In genomic region chr16:57669348-57669747, GRCm38 (mm10) we compare ENCODE assay signal across 10 mouse cellular contexts.
DNase-seq lines count a peak whose midpoint lies in the region; ATAC-seq and TF ChIP-seq lines count a peak whose summit lies in the region.
"Had no signal": no experiment of that assay in that cellular context is flagged by ENCODE, and none has a peak within 500 bp of the region (broad histone marks: within the 10 kb centered on the region; RNA-seq: fewer than 3 reads in every experiment).

No protein-coding gene starts in this region.

- ATAC-seq in cerebellum, adult (ENCODE audit: insufficient number of reproducible peaks, low FRiP score, low TSS enrichment): 0 out of 2 replicates have a peak, but pooled peaks have one; percentile 31
- ATAC-seq in liver, embryonic 14.5 days (ENCODE audit: insufficient read depth): no peak
- peak; percentile 55; the same call in 1 of the 2 replicates for ATAC-seq in hindbrain, postnatal 0 days
- ATAC-seq in midbrain, embryonic 11.5 days (ENCODE audit: low FRiP score): peak; percentile 70; the same call in 1 of the 2 replicates

- DNase-seq in cerebellum, adult 11 months: no peak
- no peak for DNase-seq in liver, embryonic 14.5 days (ENCODE audit: low read depth in 3 of 3, low spot score in 3 of 3)
- DNase-seq in liver: no peak
- peak; percentile 1 for DNase-seq in cerebellum, adult 8-10 months
- peak; percentile 75 for DNase-seq in hindbrain, postnatal 0 days (ENCODE audit: low spot score)
- DNase-seq in midbrain, embryonic 11.5 days (ENCODE audit: low spot score, missing footprints): peak; percentile 91
- DNase-seq in urinary bladder, postnatal 36 days (ENCODE audit: low spot score in 2 of 2): no peak

- no peaks in the 10 kb centered on the region for H3K36me3 ChIP-seq in liver, embryonic 14.5 days (replicated peaks; ENCODE audit: control insufficient read depth, insufficient read depth, low read depth)
- H3K36me3 ChIP-seq in hindbrain, postnatal 0 days (ENCODE audit: insufficient read depth, low read length): no peaks in the 10 kb centered on the region
- H3K36me3 ChIP-seq in midbrain, embryonic 11.5 days (ENCODE audit: control insufficient read depth, insufficient read depth, low read length): no peaks in the 10 kb centered on the region
- H3K36me3 ChIP-seq: G1E had no signal

- no peaks in the 10 kb centered on the region for H3K27me3 ChIP-seq in liver, embryonic 14.5 days (ENCODE audit: control insufficient read depth, insufficient read depth, low read length)
- H3K27me3 ChIP-seq in hindbrain, postnatal 0 days (ENCODE audit: insufficient read depth, low read length): no peaks in the 10 kb centered on the region
- H3K27me3 ChIP-seq in midbrain, embryonic 11.5 days (ENCODE audit: control insufficient read depth, insufficient read depth, low read length): no peaks in the 10 kb centered on the region

- H3K27ac ChIP-seq in liver, embryonic 14.5 days: no peak overlapping the region
- H3K27ac ChIP-seq in hindbrain, postnatal 0 days: no peak overlapping the region
- H3K27ac ChIP-seq in midbrain, embryonic 11.5 days (ENCODE audit: low read depth, low read length): no peak overlapping the region

- H3K4me3 ChIP-seq in liver, embryonic 14.5 days (ENCODE audit: insufficient read depth in 1 of 2, low read depth in 2 of 2, low read length in 2 of 2): no peak overlapping the region
- no peak overlapping the region for H3K4me3 ChIP-seq in hindbrain, postnatal 0 days (ENCODE audit: low read length)
- no peak overlapping the region for H3K4me3 ChIP-seq in midbrain, embryonic 11.5 days (ENCODE audit: low read depth, low read length)
- H3K4me3 ChIP-seq: myocyte had no signal

- no peak overlapping the region for H3K9ac ChIP-seq in liver, embryonic 14.5 days (replicated peaks)
- no peak overlapping the region for H3K9ac ChIP-seq in hindbrain, postnatal 0 days (replicated peaks; ENCODE audit: low read length)
- H3K9ac ChIP-seq in midbrain, embryonic 11.5 days (ENCODE audit: low read length): no peak overlapping the region

- 18% methylated on average over 3 of the region's 3 CpGs for WGBS in liver, embryonic 14.5 days (ENCODE audit: insufficient replicate concordance)
- WGBS in hindbrain, postnatal 0 days: 12% methylated on average over 3 of the region's 3 CpGs
- WGBS in midbrain, embryonic 11.5 days: 22% methylated on average over 3 of the region's 3 CpGs

- no peak for TF ChIP-seq EP300 in liver, embryonic 14.5 days (IDR thresholded peaks at IDR 0.05; ENCODE audit: low read depth)

- peak; percentile 36; the same call in 1 of the 2 replicates for TF ChIP-seq CTCF in liver, embryonic 14.5 days (IDR thresholded peaks at IDR 0.05; ENCODE audit: low read depth)
- peak; percentile 74 for TF ChIP-seq CTCF in hindbrain, postnatal 0 days (IDR thresholded peaks at IDR 0.05; ENCODE audit: low read depth)

- H3K4me1 ChIP-seq in liver, embryonic 14.5 days (replicated peaks; ENCODE audit: control insufficient read depth in 2 of 2, insufficient read depth in 2 of 2, low read length in 1 of 2): no peaks in the 10 kb centered on the region
- no peaks in the 10 kb centered on the region for H3K4me1 ChIP-seq in hindbrain, postnatal 0 days (ENCODE audit: insufficient read depth, low read length)
- H3K4me1 ChIP-seq in midbrain, embryonic 11.5 days (ENCODE audit: control insufficient read depth, insufficient read depth, low read length): no peaks in the 10 kb centered on the region

- H3K4me2 ChIP-seq in liver, embryonic 14.5 days (ENCODE audit: low read depth): no peak overlapping the region
- H3K4me2 ChIP-seq in hindbrain, postnatal 0 days (ENCODE audit: low read depth, low read length): no peak overlapping the region
- H3K4me2 ChIP-seq in midbrain, embryonic 11.5 days: no peak overlapping the region

- no peaks in the 10 kb centered on the region for H3K9me3 ChIP-seq in liver, embryonic 14.5 days (ENCODE audit: control insufficient read depth, low read length)
- H3K9me3 ChIP-seq in hindbrain, postnatal 0 days (ENCODE audit: low read length): no peaks in the 10 kb centered on the region
- no peaks in the 10 kb centered on the region for H3K9me3 ChIP-seq in midbrain, embryonic 11.5 days (ENCODE audit: control insufficient read depth, low read length)
- H3K9me3 ChIP-seq: G1E had no signal

Comparison
In these comparisons a context has a peak if more than half of its experiments do, and no peak if none do; other contexts are left out.
1. DNase-seq: peak in cerebellum, adult 8-10 months (single experiment), hindbrain, postnatal 0 days (single experiment) and midbrain, embryonic 11.5 days (single experiment); none in cerebellum, adult 11 months (single experiment), liver, embryonic 14.5 days (0 of 3), liver (single experiment) and urinary bladder, postnatal 36 days (0 of 2).